Mouse (Mus musculus): ENCODE data around the gene Rfx1.

DNA sequence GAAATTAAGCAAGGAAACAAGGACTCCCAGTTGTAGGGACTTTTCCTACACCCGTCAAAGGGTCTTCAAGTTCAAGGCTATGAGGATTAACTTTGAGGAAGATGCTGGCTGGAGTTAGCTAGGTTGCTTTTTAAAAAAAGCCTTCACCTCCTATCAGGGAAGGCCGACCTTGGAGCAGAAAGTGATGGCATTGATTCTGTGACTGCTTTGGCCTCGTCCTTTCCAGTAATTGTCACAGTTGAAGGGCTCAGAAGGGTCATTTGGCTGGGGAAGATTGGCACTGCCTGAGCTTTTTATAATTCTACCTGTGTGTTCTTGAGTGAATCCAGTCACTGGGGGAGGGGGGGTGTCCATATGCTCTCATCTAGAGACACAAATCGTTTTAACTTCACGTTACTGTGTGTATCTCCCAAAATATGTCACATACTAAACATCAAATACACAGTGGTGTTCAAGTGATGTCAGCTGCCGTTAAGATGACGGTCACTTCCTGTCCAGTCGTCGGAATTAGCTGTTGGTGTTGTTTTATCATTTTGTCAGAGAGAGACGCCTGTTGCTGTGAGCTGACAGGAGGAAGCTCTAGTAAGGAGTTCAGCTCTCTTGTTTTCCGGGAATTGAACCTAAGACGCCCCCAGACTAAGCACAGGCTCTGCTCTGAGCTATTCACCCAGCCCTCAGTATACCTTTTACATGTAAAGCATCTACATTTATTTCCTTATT, 1.8 kb downstream of the Rfx1 start:
- TF ChIP-seq POLR2A (IDR thresholded peaks at IDR 0.05; ENCODE audit: low read depth, low read length) (no peak), CTCF (IDR thresholded peaks at IDR 0.05; ENCODE audit: borderline replicate concordance, insufficient read depth, low read length) (no peak)

Data from embryonic fibroblast, embryonic 13.5 days (primary cell).